Mouse (Mus musculus): Measurements from ENCODE around the gene Ppa2.

The Ppa2 gene

GRCm38 (mm10) chr3:133332280-133332679 lies 22.4 kb downstream of the Ppa2 start:
- DNase-seq: no peak

DNA sequence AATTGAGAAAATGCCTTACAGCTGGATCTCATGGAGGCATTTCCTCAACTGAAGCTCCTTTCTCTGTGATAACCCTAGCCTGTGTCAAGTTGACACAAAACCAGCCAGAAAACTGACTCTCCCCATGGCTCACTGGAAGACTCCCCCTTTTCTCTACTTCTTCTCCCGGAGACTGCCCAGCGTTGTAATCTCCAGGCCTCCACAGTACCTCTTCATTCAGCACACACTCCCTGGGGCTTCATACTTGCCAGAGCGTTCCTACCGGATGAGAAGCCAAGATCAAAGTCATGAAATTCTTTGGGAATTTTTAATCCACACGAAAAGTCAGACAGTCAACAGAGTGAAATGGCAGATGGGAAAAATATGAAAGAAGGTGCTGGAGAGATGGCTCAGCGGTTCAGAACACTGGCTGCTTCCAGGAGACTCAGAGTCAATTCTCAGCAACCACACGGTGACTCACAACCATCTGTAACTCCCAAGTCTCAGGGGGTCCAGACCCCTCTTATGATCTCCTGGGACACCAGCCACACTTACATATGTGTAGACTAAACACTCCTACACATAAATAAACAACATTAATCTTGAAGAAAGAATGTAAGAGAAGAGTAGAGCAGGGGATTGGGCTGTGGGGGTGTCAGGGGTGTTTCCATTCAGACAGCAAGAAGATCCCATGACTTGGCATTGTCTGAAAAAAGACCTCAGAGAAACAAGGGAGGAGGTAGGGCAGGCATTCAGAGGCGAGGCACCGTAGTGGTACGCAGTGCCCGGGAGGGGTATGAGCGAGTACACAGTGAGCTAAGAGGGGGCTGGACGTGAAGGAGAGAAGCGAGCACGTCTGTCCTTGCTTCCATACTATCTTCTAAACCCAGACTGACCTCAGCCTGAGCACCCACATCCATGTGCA lies 23.6 kb downstream of the Ppa2 start:
- DNase-seq: no peak

GRCm38 (mm10) chr3:133334691-133335090 lies 24.8 kb downstream of the Ppa2 start:
- no peak for DNase-seq

GRCm38 (mm10) chr3:133335166-133335565 lies 25.3 kb downstream of the Ppa2 start:
- DNase-seq: no peak

DNA sequence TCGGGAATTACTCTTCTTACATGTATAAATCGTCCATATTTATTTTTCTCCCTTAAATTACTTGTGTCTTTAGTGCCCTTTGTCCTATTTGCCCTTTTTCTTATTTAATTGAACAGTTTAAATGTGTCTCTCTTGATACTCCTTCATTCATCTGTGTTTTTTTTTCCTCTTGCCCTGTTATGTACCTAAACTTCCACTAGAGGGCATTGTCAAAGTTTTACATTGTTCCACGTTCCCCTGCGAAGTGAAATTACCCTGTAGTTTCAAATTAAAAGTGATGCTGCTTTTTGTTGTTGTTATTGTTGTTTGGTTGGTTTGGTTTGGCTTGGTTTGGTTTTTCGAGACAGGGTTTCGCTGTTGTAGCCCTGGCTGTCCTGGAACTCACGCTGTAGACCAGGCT lies 26.5 kb downstream of the Ppa2 start:
- no peak for DNase-seq

DNA sequence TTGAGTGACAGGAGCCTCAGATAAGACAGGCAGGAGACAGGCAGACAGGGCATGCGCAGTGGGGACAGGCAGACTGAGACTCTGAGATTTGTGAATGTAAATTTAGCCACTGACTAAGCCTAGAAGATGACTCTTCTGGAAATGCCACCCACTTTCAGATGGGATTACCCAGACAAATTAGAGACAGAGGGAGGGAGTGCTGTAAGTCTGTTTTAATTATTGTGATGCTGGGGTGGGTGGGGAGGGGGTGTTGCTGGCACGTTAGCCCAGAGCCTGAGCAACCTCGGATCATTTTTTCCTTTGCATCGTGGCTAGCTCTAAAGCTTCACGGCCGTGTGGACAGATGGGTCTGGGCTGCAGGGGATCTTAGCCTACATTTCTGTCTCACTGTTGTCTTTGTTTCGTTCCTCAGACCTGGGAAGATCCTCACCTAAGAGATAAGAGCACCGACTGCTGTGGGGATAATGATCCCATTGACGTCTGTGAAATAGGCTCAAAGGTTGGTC lies 29.0 kb downstream of the Ppa2 start:
- peak; percentile 34 to 47 for DNase-seq

DNA sequence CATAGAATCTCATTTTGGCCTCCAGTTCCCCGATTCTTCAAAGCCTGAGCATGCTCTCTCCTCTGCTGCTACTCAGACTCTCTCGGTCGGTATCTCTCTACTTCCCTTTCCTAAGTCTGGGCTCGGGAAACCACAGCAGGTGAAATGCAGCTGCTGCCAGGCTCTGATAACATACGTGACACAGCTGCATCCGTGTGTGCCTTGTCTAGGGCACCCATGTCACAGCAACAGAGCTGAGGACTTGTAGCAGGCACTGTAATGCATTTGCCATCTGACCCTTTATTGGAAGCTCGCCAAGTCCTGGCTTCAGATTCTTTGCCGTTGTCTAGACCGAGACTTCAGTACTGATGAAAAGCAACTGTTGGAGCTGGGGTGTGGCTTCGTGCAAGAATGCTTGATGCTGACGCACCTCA lies 29.5 kb downstream of the Ppa2 start:
- DNase-seq: peak; percentile 33 to 50

- DNase-seq: no peak
Measured at GRCm38 (mm10) chr3:133341106-133341505, 31.2 kb downstream of the Ppa2 start.

- no peak for DNase-seq
Measured at GRCm38 (mm10) chr3:133347535-133347934, 37.6 kb downstream of the Ppa2 start.

DNA sequence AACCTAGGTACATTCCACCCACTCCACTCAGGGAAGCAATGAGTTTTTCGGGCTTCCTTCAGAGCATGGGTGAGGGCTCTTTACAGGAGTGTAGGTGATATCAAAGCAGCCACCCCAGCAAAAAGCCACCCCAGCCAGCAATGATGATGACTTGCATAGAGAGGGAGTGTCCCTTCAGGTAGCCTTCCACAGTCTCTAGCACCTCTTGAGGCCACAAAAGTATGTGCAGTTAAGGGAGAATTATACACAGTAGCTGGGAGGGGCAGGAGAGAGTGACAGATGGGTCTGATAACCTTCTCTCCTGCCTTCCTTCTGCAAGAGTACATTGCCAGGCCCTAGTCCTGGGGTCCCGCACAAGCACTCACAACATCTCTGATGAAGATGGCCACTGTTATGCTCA lies 38.9 kb downstream of the Ppa2 start:
- no peak for DNase-seq

DNA sequence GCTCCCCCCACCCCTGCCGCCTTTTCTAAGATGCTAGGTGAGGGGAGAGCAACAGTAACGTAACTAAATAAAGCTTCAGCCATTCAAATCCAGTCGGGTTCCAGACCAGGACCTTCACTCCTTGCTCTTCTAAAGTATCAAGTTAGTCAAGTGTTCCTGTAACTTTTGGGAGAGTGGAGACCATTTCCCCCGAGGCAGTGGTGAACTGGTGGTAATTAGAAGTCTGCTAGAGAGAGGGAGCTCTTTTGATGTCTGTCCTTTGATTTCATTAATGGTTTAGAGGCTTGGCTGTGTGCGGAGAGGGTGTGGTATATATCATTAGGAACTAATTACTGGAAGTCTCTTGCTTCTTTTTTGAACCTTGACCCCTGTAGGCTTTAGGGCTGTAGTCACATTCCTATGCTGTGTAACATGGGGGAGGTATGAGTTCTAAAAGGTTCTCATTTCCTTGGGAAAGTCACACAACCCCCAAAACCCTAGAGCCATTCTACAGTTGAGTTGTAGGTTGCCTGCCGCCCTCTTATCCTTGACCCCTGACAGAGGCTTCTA lies 47.6 kb downstream of the Ppa2 start:
- no peak for DNase-seq

DNA sequence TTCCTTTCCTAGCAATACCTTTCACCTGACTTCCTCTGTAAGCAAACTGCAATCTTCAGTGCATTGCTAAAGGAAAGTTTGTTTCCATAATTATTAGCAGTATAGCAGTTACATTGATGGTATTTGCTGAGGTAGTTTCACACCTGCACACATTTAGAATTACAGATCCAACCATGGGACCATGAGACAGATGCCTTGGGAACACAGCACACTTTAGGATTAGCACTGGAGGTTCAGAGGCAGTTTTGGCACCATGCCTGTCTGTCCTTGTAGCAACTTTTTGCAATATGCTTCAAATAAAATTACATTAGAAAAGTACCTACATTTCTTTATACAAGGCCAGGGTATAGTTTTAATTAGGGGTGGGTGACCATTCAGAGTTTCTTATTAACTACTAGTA lies 48.1 kb downstream of the Ppa2 start:
- DNase-seq: no peak

DNA sequence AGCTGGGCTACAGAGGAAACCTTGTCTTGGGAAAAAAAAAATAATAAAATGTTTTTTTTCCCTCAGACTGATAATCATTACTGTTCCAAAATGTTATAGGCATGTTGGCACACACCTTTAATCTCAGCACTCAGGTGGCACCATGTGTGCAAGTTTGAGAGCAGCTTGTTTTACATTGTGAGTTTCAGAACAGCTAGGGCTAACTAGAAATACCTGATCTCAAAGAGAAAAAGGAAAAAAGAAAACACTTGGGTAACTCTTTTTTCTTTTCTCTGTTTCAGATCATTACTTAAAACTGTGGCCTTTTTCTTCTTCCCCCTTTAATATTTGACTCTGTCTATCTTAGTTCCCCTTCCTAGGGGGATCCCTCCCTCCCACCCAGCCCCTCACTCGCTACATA lies 51.5 kb downstream of the Ppa2 start:
- no peak for DNase-seq

- DNase-seq: no peak
Measured at GRCm38 (mm10) chr3:133364138-133364537, 54.2 kb downstream of the Ppa2 start.

DNA sequence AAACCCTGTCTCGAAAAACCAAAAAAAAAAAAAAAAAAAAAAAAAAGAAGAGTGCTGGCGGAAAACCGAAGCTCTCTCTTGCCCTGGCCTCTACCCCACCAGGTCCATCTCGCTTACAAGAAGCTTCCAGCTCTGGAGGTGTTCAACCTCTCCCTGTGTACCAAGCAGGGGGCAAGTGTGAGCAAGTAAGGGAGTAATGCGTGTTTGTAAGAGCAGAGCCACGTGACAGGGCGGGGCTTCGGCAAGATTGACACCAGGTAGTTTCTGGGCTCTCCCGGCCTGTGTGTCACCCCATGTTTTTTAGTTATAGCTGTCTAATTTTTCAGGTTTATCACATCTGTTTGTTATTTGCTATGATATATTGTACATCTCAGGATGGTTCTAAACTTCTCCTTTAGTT lies 56.2 kb downstream of the Ppa2 start:
- no peak for DNase-seq

DNA sequence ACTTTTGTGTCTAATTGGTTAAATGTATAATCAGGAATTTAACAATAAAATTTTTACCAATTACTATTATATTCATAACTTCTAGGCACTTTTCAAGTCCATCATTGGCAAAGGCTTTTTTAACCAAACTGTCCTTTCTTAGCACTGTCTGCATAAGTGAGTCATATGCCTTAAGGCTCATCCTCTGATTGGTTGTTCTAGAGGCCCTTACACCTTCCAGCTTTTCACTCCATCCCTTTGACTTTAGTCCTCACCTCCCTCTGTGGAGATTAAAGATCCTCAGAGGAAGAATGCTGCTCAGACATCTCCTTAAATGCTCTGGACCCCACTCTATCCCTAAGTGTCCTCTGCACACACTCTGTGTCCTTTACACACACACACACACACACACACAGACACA lies 68.3 kb downstream of the Ppa2 start:
- DNase-seq: no peak

GRCm38 (mm10) chr3:133379997-133380396 lies 70.1 kb downstream of the Ppa2 start:
- DNase-seq: no peak

DNA sequence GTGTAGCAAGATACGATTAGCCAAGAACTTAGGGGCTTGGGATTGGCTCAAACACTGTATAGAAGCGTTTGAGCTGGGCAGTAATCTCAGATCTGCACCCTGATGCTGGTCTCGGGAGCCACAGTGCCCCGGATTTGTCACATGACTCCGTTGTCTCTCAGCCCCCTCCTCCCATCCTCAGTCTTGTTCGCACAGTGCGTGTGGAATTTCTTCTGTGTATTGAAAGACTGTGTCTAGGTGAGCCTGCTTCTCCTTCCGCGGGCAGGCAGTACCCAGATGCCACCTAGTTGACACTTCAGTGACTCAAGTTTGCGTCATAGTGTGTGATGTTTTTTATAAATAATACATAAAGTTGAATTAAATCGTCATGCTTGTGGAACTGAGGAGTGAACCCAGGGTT lies 71.6 kb downstream of the Ppa2 start:
- no peak for DNase-seq

GRCm38 (mm10) chr3:133382147-133382546 lies 72.2 kb downstream of the Ppa2 start:
- DNase-seq: no peak

DNA sequence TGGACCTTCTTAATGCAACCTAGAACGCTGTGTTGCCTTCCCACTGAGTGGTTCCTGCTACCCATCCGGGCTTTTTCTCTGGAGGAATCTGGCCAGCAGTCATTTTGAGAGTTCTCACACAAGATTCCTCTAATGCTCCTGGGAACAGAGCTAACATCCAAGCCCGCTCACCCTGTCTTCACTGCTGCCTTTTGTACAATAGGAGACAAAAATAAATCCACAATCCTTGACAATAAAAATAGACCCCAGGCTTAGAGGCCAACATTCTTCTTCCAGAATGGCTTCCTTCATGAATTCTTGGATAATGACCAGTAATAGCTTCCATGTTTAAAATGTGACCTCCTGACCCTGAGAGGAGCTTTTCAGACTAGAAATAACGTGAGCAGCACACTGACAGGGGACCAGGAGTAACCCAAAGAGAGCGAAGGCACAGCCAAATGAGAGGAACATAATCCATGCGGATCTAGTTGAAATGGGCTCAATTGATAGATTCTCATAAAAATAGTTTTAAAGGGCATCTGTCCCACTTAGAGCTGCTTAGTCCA lies 74.3 kb downstream of the Ppa2 start:
- DNase-seq: no peak

- DNase-seq: no peak
Measured at GRCm38 (mm10) chr3:133387283-133387682, 77.4 kb downstream of the Ppa2 start.

GRCm38 (mm10) chr3:133389803-133390387 lies 80.0 kb downstream of the Ppa2 start:
- no peak for DNase-seq

DNA sequence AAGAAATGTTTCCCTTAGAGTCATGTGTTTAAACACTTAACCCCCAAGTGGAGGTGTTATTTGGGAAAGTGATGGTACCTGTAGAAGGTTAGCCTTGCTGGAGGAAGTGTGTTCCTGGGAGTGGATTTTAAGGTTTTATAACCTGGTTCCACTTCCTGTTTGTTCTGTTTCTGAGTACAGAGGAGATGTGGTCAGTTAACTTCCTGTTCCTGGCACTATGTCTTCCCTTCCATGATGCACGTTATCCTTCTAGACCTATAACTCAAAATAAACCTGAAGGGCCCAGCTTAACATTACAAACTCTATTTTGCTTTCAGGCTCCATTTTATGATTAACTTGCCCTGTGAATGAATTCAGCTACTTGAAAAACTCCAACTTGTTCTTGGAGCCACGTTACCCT lies 84.6 kb downstream of the Ppa2 start:
- no peak for DNase-seq

GRCm38 (mm10) chr3:133403849-133404248 lies 93.9 kb downstream of the Ppa2 start:
- no peak for DNase-seq

All from cerebellum, postnatal 25 days (tissue).